Mouse (Mus musculus) stomach, postnatal 0 days (tissue): ENCODE measurements around the gene Cacna2d4.

ENCODE experiments used
- CTCF ChIP-seq: IDR thresholded peaks from 2 replicates; pipeline ENCODE4 v1.5.1; 2016; ENCODE audit warnings: antibody characterized with exemption, low read depth, mild to moderate bottlenecking, moderate library complexity
- EP300 ChIP-seq: optimal IDR thresholded peaks from 2 replicates; pipeline ENCODE3; 2016; ENCODE audit warnings: antibody characterized with exemption

GRCm38 (mm10) chr6:119387801-119388649 lies 151.7 kb downstream of the Cacna2d4 start:
- peak; percentile 18; the same call in 1 of the 2 replicates for TF ChIP-seq CTCF
- no peak for TF ChIP-seq EP300
